Mouse (Mus musculus): ENCODE measurements around the gene 4932438A13Rik.

GRCm38 (mm10) chr3:36942108-36942507 lies 79.2 kb downstream of the 4932438A13Rik start:
- TF ChIP-seq EP300 (optimal IDR thresholded peaks at IDR 0.05) (no peak), CTCF (IDR thresholded peaks at IDR 0.05; ENCODE audit: low read depth) (no peak)
